Mouse (Mus musculus): Measurements from ENCODE around the gene Slc38a3. TPM values are rescaled to one million over a fixed set of nuclear protein-coding genes. Genes with fewer than 3 reads are reported as not detected.

Gene Slc38a3
- 10 to 100 TPM; 72.1 to 77.5 TPM for total RNA-seq (2021)
- long read RNA-seq, experiment 1, transcript Slc38a3-209 (16 exons, 2,463 nt): major isoform, 10 of 32 reads
- long read RNA-seq, experiment 1, partial matches to known transcripts: 17 of 32 reads
- long read RNA-seq, experiment 1, other reads (novel, unspliced or antisense): 5 of 32 reads
- long read RNA-seq, experiment 2, transcript Slc38a3-209 (16 exons, 2,463 nt): major isoform, 18 of 39 reads
- long read RNA-seq, experiment 2, transcript Slc38a3-201 (16 exons, 2,585 nt): minor isoform, 8 of 39 reads
- long read RNA-seq, experiment 2, partial matches to known transcripts: 6 of 39 reads
- long read RNA-seq, experiment 2, other reads (novel, unspliced or antisense): 7 of 39 reads

DNA sequence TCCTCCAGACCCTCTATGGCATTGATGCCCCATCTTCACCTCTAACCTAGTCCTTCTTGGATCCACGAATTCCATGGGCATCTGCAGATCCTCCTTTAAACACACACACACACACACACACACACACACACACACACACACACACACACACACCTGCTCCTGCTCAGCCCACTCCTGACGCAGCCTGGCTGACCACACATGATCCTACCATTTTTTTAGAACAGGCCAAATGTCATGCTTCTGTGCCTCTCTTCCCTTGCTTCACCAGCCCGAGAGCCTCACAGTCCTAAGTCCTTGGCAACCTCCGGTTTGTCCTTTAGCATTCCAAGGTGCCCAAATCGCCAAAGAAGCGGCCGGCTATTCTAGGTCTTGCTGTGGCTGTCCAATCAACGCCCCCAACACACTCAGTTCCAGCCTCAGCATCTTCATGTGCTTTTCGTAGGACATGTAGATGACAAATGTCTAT is at the start of gene Slc38a3:
Gene Slc38a3 (minus strand): TSS at position 51 of the 466 bp plus-strand sequence.
- DNase-seq: no peak

DNA sequence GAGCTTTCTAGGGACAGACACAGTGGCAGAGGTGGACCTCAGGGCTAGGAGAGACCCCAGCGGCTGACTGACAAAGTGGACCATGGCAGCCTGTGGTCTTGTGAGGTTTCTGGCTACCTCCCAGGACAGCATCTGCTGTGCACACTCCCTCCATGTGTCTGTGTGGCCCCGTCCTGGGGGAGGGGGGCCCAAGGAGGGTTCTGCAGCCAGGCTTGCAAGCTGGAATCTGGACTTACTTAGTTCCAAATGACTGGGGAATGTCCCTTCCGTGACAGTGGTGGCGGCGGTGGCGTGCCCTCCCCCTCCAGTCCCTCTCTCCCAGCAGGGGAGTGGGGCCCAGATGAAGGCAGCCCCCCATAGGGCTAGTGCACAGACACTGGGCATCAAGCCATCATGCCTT is 47.6 kb upstream of the Slc38a3 start:
- no peak for DNase-seq

DNA sequence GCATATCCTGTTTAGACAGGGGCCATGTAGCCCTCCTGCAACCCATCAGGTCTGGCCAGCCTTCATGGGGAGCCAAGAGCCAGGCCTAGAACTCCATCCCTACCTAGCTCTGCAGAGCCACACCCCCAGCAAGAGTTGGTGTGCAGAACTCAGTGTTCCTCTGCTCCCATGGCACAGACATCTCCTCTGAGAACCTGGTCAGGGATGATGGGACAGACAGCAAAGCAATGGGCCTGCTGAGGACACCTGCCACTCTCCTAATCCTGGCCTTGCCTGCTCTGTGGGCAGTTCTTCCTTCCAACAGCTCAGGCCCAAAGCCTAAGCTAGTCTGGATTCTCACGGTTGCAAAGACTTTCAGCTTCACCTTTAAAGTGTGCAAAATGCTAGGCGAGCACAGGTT is 46.3 kb upstream of the Slc38a3 start:
- DNase-seq: no peak

DNA sequence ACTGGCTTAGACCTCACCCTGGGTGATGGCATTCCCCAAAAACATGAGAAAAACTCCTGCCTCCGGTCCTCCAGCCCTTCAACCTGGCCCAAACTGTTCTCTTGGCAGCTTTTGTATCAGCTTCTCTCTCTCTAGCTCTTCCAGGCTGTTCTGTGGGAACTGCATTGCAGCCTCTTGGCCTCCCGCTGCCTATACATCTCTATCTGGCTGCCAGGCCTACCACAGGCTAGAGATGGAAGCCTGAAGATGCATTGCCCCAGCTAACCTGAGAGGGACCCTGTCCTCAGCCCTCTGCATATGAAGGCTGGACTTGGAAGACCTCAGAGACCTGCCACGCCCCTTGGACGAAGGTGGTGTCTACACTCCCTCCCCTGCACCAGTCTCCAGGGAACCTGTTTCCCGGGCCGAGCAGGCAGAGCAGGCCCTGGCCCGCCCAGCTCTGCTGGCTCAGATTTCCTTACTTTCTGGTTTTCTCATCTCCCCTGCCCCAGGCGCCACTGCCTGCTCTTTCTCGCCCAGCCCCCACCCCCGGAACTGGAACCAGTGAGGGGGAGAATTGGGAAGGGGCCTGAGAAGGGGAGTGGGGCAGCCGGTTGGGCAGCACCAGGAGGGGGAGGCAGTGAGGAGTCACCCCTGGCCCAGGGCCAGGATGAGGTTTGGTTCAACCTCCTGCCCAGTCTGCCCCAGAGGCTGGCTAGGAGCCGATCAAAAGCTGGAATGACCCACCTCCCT is 45.1 kb upstream of the Slc38a3 start:
- peak; percentile 49 for DNase-seq

DNA sequence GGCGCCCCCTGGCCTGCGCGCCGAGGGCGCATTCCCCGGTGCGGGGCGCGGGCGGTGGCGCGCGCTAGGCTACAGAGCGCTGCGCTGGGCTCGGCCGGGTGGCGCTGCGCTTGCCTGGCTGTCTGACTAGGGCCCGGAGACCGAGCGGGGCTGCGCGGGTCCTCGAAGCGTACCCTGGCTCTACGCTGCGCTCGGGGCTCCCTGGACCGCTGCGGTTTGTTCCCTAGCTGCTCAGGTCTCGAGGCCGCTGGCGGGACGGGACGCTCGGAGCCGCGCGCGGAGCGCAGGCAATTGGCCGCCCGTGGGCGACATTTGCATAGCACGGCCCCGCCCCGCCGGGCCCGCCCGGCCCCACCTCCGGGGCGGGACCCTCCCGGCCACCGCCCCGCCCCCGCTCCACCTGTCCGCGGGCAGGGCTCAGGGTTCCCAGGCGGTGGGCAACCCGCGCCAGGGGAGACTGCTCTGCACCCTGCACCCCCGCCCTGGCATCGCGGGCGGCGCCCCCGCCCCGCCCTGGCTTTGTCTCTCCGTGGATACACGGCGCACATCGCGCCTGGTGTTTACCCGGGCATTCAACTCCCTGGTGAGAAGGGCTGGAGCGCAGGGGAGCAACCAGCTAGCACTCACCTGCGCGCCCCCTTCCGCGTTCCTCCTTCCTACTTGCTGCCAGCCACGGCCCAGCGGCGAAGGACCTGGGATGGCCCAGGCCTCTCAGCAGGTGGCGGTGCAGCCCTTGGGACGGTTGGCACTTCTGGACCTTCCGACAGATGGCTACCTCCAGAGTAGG is 40.6 kb upstream of the Slc38a3 start, which contains the start of gene Sema3f:
Gene Sema3f (minus strand): TSS at position 779 of the 787 bp plus-strand sequence.
- peak; percentile 84 for DNase-seq

DNA sequence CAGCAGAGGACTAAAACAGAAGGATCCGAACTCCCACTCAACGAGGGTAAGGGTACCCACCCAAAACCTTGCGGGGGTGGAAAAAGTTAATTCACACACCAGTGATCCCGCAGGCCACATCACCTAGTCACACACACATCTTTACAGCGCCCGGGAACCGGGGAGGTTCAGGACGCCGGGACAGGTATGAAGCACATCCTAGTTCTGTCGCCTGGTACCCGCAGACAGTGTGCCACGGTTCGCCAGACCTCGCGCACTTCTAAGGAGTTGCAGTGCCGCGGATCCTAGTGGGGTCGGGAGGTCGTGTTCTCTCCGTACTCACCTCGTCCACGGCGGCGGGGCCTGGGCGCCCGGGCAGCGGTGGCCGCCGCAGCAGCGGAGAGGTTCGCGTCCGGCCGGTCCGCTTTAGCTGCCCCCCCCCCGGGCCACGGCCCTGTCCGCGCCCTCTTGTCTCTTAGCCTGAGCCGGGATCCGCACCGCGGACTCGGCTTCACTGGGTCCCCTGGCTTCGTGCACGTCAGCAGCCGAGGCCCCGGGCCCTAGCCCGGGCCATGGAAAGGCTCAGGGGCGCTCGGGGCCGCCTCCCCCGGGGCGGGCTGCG is 39.9 kb upstream of the Slc38a3 start:
- DNase-seq: no peak

DNA sequence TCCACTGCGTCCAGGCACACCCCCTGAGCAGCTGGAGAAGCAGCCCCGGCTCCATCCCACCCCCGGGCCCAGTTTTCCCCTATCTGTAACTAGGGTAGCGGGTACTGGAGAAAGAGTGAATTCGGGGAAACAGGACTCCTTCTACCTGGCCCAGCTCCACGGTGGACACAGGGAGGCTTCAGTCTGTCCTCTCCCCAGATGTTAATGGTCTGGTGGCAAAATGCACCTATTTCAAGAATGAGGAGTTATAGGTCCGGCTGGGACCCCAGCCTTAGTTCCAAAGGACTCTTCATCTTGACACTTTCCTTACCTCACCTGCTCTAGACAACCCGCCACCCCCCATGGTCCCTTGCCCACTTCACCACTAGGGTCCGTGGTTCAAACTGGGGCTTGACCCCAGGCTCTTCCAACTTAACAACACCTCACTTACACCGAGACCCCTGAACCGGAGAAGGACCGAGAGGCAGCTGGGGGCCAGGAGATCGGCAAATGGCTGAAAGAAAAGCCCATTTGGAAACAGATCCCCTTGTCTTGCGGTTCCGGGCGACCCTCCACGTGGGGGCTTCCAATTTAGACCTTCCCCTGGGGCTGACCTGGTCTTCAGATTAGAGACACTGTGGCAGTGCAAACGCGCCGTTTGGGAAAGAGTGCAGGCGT is 39.2 kb upstream of the Slc38a3 start:
- DNase-seq: no peak

DNA sequence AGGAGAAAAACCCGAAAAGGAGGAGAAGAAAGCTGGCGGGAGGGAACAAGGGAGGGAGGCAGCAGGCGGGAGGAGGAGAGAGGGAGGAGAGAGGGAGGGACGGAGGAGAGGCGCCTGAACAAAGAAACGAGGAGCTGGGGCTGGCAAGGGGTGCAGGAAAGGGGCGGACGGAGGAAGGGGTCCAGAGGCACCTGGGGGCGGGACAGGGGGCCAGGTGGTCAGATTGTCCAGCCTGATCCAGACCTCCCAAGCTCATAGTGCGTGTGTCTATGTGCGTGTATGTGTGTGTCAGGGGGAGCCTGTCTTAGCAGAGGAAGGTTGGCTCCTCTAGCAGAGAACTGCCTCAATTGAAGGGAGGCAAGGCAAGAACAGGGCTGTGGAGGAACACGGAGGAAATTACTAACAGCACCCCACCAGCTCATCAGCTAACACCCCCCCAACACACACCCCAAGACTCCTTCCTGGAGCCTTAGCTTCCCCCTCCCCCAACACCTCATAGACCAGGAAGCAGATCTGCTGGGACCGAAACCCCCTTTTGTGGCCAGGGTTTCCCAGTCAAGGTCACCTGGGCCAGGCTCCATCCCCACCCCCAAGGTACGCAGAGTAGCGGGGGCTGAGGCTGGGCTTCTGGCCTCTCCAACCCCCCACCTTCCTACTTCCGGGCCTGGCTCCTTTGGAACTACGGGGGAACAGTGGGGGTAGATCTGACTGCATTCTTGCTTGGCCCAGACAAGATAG is 38.5 kb upstream of the Slc38a3 start:
- DNase-seq: no peak

DNA sequence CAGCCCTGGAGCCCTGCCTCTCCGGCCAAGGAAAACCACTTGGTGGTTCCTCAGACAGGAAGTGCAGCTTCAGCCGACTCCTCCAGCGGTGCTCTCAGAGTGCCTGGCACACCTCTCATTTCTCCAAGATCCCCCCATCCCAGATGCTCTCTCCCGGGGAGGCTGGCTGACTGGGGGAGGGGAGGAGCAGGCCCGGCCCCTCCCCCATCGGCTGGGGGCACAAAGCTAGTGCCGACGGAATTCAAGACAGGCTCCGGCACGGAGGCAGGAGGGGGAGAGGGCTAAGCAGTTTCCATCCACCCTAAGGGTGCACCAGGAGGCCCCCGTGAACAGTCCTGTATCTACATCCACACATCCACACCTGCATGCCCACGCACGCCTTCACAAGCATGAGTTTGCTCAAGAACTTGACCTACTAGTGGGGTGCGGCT is 37.5 kb upstream of the Slc38a3 start:
- no peak for DNase-seq

DNA sequence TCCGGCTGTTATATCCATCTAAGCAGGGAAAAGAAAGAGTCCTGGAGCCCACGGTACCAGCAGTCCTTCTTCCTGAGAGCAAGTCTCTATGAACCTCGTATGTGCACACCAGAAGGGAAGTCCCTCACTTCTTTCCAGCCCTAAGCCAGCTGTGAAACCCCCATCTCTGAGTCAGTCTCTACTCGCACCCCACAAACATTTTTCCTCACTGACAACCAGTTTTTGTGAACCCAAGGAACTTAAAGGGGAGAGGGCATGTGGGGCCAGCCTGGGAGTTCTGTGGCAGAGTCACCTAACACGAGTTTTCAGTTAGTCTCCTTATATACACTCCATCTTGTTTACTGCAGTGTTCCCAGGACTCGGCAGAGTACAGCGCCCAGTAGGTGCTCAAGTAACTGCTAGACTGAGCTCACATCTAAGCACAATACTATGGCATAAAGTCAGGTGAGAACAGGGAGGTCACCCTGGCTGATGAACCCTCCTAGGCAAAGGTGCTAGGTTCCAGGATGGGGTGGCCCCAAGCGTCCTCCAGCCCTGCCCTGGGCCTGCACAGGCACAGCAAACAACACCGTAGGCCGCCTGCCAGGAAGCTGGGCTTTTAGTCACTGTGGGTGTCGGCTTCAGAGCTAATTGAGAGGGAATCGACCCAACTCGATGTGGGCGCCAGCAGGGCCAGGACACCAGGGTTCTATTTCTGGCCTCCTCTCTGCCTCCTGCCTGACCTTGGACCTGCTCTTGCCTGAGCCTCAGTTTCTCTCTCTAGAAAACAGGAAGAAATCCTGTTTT is 34.2 kb upstream of the Slc38a3 start:
- peak; percentile 71 for DNase-seq

DNA sequence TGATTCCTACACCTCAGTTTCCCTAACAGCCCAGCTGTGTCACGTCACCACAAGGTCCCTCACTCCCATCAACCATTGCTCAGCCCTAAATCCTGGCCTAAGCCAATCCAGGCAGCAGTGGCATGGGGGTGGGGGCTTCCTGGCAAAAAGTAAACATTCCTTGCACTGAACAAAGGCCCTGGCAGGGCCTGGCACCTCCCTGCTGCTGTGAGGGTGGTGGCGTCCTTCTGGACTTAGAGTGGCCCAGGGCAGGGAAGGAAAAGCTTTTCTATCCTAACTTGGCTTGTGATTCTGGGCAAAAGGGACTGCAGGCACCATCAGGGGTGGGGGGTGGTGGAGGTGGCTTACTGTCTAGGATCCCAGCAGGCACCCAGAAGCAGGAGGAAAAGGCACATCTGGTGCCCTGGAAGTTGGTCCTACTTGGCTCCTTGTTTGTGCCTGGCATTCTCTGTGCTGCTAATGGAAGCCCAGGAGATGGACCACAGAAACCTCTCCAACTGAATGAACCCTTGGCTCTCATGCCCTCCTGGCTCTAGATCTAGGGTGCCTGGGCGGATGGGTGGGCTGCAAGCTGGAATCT is 33.4 kb upstream of the Slc38a3 start:
- DNase-seq: no peak

DNA sequence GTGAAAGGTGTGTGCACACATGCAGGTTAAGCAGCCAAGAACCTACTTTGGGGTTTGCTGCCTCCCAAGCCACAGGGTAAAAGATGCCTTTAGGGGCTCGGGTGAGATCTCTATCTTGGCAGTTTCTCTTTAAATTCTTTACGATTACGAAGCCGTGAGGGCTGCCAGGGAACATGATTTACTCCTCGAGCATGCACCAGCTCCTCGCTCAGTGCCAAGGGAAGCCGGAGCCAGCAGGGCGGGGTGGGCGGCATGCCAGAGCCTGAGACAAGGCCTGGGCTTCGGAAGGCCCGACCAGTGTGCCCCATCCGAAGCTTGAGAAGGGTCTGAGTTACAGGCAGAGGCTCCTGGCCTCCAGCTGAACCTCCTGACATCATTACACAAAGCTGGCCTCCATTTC is 32.3 kb upstream of the Slc38a3 start:
- peak; percentile 78 for DNase-seq

DNA sequence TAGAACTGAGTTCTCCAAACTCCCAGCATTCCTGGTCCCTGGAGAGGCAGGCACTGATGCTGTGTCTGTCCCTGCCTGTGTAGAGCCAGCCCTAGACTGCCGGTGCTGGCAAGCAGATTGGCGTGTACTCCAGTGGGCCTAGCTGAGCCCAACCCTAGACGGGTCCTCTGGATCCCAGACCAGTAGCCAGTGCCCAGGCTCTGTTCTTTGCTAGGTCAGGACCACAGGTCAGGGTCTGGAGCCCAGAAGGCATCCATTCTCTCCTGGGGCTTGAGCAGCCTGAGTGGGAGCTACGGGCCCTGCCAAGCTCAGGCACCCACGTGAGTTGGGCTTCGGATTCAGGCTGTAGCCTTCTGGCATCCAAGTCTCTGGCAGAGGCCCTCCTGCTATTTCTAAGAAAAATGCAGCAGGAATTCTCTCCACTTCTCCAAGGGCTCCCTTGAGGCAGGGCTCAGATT is 30.8 kb upstream of the Slc38a3 start:
- DNase-seq: peak; percentile 57

DNA sequence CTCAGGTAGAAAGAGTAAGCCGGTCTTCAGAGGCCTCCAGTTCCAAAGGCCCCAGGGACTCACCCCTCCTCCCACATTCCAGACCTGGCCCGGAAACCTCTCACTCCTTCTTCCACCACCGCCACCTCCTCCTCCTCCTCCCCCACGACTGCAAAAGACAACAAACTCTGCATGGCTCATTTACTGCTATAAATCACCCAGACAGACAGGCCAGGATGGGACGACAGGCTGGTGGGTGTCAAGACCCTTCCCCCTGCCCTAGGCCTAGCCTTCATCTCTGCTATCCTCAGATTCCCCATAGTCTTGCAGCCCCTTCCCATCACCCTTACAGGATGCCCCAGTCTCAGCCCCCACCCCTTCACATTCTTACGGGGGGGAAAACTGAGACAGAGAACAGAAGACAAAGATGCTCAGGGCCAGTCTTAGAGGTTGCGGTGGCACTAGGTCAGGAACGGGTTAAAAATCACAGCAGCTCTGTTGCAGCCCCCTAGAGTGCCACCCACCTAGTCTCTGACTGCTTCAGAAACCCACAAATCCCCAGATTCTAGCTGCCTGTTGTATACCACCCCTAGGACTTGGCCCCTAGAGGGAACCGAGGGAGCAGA is 30.1 kb upstream of the Slc38a3 start:
- DNase-seq: no peak

DNA sequence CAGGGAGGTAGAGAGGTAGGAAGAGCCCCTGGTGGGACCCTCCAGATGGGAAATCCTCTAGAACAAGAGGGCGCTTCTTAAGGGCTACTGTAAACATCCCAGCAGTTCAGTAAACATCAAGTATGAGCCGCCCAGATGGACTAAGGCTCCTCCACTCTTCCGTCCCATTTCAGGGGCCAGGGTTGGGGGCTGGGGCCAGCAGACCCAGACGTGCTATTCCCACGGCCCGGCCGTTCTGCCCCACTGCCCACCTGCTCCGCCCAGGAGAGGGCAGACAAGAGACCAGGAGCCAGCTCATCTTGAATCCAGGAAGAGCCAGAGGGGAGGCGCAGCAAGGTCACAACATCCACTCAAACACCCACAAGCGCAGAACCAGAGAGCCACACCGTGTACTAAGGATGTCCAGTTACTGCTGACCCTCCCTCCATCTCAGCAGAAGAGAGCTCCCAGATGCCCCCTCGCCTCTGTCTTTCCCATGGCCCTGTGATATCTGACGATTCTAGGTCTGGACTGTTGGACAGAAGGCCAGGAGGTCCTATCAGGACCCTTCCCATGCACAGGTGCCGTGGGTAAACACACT is 29.4 kb upstream of the Slc38a3 start:
- no peak for DNase-seq

DNA sequence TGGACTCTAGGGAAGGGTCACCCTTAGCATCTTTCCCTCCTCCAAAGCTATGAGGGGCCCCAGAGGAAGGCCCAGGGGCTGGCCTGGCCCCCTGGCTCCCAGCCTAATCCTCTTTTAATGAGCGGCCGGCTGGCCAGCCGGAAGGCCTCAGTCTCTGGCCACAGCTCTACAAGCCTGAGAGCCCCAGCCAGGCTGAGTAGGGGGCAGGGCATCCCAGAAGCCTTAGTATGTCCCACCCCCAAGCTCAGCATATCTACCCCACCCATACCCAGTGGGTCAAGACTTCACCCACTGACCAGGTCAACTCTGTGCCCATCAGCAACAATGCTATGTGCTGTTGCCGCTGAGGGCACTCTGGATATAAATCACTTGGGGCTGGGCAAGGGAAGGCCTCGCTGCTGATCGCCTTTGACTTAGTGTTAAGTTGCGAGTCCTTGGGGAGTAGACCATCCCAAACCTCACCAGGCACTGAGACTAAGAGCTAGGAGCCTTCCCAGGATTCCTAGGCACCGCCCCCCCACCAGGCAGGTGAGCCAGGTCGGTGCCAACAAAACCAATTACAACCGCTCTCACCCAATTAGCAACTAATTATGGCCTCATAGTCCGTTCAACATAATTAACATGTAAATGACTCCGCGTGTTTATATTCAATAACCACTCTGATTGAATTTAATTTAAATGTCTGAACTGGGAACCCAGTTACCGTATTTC is 28.6 kb upstream of the Slc38a3 start:
- no peak for DNase-seq

DNA sequence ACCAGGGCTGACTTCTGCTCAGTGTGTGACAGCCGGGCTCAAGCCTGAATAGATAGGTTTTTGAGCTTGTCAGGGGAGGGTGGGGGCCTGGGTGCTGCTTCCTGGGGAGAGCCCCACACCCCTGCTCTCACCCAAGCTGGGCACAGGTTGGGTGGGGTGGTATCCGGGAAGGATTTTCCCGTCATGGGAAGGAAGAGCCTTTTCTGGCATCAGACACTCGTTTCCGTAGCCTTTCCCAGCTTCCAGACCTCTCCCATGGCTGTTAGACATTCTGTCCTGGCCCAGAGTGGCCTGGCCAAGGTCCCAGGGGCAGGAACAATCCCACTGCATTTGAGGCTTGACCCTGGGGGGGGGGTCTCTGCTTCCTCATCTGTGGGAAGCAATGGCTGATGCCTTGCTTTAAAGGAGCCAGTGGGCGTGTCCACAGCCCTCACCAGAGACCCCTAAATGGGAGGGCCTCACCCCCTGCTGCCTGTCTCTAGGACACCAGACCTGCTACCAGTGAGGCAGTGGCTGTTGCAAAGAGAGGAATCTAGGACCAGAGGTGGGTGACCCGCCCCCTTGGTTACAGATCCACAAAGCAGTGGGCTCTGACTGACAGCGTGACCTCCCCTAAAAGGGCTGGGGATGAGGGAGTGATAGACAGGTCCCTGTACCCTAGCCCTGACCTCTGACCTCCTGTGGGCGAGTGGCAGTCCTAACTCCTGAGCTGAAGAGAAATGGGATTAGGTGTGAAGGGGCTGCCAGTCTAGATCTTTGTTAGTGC is 27.7 kb upstream of the Slc38a3 start:
- DNase-seq: no peak
